Mouse (Mus musculus) bone marrow macrophage, adult 2 months (primary cell): ENCODE data around the gene Gtf2f2.

Experiments
- CTCF ChIP-seq: IDR thresholded peaks from 2 replicates; pipeline ENCODE4 v1.5.1; 2012; ENCODE audit warnings: low read depth, mild to moderate bottlenecking, low read length, moderate library complexity
- POLR2A ChIP-seq: IDR thresholded peaks from 2 replicates; pipeline ENCODE4 v1.6.1; 2012; ENCODE audit warnings: mild to moderate bottlenecking, low read depth, low read length, borderline replicate concordance

DNA sequence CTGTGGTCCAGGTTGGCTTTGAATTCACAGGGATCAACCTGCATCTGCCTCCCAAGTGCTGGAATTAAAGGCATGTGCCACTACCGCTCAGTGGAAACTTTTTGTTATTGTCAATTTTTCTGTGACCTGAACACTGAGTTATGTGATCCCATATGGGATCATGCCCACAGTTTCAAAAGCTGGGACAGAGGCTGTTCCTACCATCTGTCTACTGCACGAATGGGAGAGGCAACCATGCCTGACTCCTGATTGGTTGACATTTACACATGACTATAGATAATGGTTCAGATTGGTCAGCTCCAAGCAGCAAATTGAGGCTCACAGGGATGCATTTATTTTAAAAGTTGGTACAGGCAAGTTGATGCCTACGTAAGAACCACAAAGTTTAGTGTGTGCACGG is 14.0 kb upstream of the Gtf2f2 start:
- TF ChIP-seq CTCF: no peak
- no peak for TF ChIP-seq POLR2A
